Mouse (Mus musculus): ENCODE data around the gene Kdm5a. TPM values are rescaled to one million over a fixed set of nuclear protein-coding genes. Genes with fewer than 3 reads are reported as not detected.

The Kdm5a gene
- polyA plus RNA-seq, 1 experiment from 2014 or later: 57.4 TPM

DNA sequence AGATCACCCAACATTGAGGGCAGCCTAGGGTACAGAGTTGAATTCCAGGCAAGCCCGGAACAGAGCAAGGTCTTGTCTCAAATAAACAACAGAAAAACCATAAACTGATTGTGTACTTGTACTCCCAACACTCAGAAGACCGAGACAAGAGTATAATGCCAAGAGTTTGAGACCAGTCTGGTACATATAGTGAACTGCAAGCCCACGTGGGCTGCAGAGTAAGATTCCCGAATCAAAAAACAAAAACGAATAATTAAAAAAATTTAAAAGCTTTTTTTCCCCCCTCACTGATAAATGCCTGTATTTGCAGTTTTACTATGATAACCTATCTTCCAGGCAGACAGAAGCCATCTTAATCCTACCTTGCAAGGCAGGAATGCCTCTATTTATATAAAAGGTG is 7.4 kb upstream of the Kdm5a start:
- H3K27me3 ChIP-seq (ENCODE audit: control insufficient read depth, insufficient read depth, low read length): no peaks in the 10 kb centered on the region
- ATAC-seq (ENCODE audit: low FRiP score) (no peak), DNase-seq (ENCODE audit: low spot score) (no peak)
- 43% methylated on average over 5 of the region's 5 CpGs for WGBS
- H3K36me3 ChIP-seq (ENCODE audit: control insufficient read depth, insufficient read depth, low read length): no peaks in the 10 kb centered on the region
- H3K9me3 ChIP-seq (ENCODE audit: control insufficient read depth, low read length): no peaks in the 10 kb centered on the region
- peak overlapping the region; percentile 54 for H3K4me3 ChIP-seq (ENCODE audit: low read depth, low read length)
- peak overlapping the region; percentile 52 for H3K4me2 ChIP-seq (replicated peaks; ENCODE audit: low read depth, low read length)
- H3K27ac ChIP-seq (ENCODE audit: low read depth, low read length): no peak overlapping the region
- H3K4me1 ChIP-seq (replicated peaks; ENCODE audit: control insufficient read depth, insufficient read depth, low read length): no peaks in the 10 kb centered on the region
- peak overlapping the region; percentile 66 for H3K9ac ChIP-seq (ENCODE audit: low read depth, low read length)

GRCm38 (mm10) chr6:120356951-120357945 is 6.7 kb upstream of the Kdm5a start:
- peak overlapping the region; percentile 66 for H3K9ac ChIP-seq (ENCODE audit: low read depth, low read length)
- H3K27ac ChIP-seq (ENCODE audit: low read depth, low read length): peak overlapping the region; percentile 59; the same call in 1 of the 2 replicates
- peak overlapping the region; percentile 54 for H3K4me3 ChIP-seq (ENCODE audit: low read depth, low read length)
- H3K9me3 ChIP-seq (ENCODE audit: control insufficient read depth, low read length): no peaks in the 10 kb centered on the region
- DNase-seq (ENCODE audit: low spot score) (peak; percentile 85), ATAC-seq (ENCODE audit: low FRiP score) (peak; percentile 95)
- H3K4me1 ChIP-seq (replicated peaks; ENCODE audit: control insufficient read depth, insufficient read depth, low read length): no peaks in the 10 kb centered on the region
- no peaks in the 10 kb centered on the region for H3K27me3 ChIP-seq (ENCODE audit: control insufficient read depth, insufficient read depth, low read length)
- H3K4me2 ChIP-seq (replicated peaks; ENCODE audit: low read depth, low read length): peak overlapping the region; percentile 52
- no peaks in the 10 kb centered on the region for H3K36me3 ChIP-seq (ENCODE audit: control insufficient read depth, insufficient read depth, low read length)
- 2% methylated on average over 31 of the region's 31 CpGs for WGBS

- Histone ChIP-seq H3K36me3 (ENCODE audit: control insufficient read depth, insufficient read depth, low read length) (no peaks in the 10 kb centered on the region), H3K4me3 (ENCODE audit: low read depth, low read length) (no peak overlapping the region), H3K4me2 (replicated peaks; ENCODE audit: low read depth, low read length) (no peak overlapping the region), H3K27me3 (ENCODE audit: control insufficient read depth, insufficient read depth, low read length) (no peaks in the 10 kb centered on the region), H3K9ac (ENCODE audit: low read depth, low read length) (no peak overlapping the region), H3K4me1 (replicated peaks; ENCODE audit: control insufficient read depth, insufficient read depth, low read length) (0 out of 2 replicates have a peak, but pooled peaks cover 4% of the 10 kb centered on the region), H3K27ac (ENCODE audit: low read depth, low read length) (no peak overlapping the region), H3K9me3 (ENCODE audit: control insufficient read depth, low read length) (no peaks in the 10 kb centered on the region)
- DNase-seq (ENCODE audit: low spot score) (no peak), ATAC-seq (ENCODE audit: low FRiP score) (no peak)
- WGBS: 95% methylated on average over 2 of the region's 2 CpGs
These were observed 1.8 kb upstream of the Kdm5a start for GRCm38 (mm10) chr6:120362124-120362523.

DNA sequence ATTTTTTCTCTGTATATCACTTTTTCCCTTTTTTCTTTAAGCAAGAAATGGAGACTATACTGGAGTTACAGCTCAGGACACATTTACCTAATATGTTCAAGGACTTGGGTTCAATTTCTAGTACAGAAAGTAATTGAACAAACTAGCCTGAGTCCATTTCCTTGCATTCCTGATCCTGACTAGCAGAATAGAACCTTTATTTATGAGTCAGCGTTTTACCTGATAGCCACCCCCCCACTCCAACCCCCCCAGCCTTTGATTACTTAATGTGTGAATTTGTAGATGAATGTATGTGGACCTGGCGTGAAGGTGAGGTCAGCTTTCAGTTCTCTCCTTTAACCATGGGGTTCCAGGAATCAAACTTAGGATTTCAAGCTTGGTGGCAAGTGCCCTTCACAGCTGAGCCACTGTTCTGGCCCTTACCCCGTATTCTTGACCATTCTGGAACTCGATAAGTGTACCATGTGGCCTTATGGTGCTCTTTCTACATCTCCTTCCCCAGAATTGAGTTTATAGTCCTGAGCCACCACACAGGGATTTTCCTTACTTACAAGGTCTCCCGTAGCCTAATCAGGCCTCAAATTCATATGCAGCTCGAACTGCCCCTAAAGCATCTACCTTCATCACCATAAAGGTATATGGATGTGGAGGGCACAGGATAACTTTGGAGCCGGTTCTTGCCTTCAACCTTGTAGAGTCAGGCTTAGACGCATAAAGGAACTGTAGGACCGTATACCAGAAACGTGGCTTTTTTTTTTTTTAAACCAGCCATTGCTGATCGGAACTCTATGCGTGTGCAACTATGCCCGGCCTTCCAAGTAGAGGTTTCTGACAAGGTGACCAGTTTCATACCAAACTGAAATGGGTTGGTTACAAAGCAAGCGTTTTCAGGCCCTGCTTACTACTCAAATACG is 893 bp upstream of the Kdm5a start:
- ATAC-seq (ENCODE audit: low FRiP score): no peak
- no peaks in the 10 kb centered on the region for H3K27me3 ChIP-seq (ENCODE audit: control insufficient read depth, insufficient read depth, low read length)
- peak overlapping the region; percentile 99 for H3K4me3 ChIP-seq (ENCODE audit: low read depth, low read length)
- peak overlapping the region; percentile 74 for H3K9ac ChIP-seq (ENCODE audit: low read depth, low read length)
- peak overlapping the region; percentile 74 for H3K4me2 ChIP-seq (replicated peaks; ENCODE audit: low read depth, low read length)
- H3K27ac ChIP-seq (ENCODE audit: low read depth, low read length): peak overlapping the region; percentile 82
- H3K36me3 ChIP-seq (ENCODE audit: control insufficient read depth, insufficient read depth, low read length): peaks cover 2% of the 10 kb centered on the region; the same call in 1 of the 2 replicates
- DNase-seq (ENCODE audit: low spot score): peak; percentile 16
- WGBS: 28% methylated on average over 15 of the region's 15 CpGs
- 0 out of 2 replicates have a peak, but pooled peaks cover 4% of the 10 kb centered on the region for H3K4me1 ChIP-seq (replicated peaks; ENCODE audit: control insufficient read depth, insufficient read depth, low read length)
- no peaks in the 10 kb centered on the region for H3K9me3 ChIP-seq (ENCODE audit: control insufficient read depth, low read length)

GRCm38 (mm10) chr6:120364523-120364905 is 590 bp downstream of the Kdm5a start:
- peak overlapping the region; percentile 99 for H3K4me3 ChIP-seq (ENCODE audit: low read depth, low read length)
- 0 out of 2 replicates have a peak, but pooled peaks cover 4% of the 10 kb centered on the region for H3K4me1 ChIP-seq (replicated peaks; ENCODE audit: control insufficient read depth, insufficient read depth, low read length)
- WGBS: 0% methylated on average over 21 of the region's 31 CpGs
- peak overlapping the region; percentile 81 for H3K4me2 ChIP-seq (replicated peaks; ENCODE audit: low read depth, low read length)
- no peak for DNase-seq (ENCODE audit: low spot score)
- H3K27ac ChIP-seq (ENCODE audit: low read depth, low read length): peak overlapping the region; percentile 82
- no peak; the same call in 1 of the 2 replicates for ATAC-seq (ENCODE audit: low FRiP score)
- no peaks in the 10 kb centered on the region for H3K9me3 ChIP-seq (ENCODE audit: control insufficient read depth, low read length)
- H3K36me3 ChIP-seq (ENCODE audit: control insufficient read depth, insufficient read depth, low read length): peaks cover 9% of the 10 kb centered on the region; the same call in 1 of the 2 replicates
- no peaks in the 10 kb centered on the region for H3K27me3 ChIP-seq (ENCODE audit: control insufficient read depth, insufficient read depth, low read length)
- peak overlapping the region; percentile 74 for H3K9ac ChIP-seq (ENCODE audit: low read depth, low read length)

- Histone ChIP-seq H3K4me3 (ENCODE audit: low read depth, low read length) (peak overlapping the region; percentile 99), H3K36me3 (ENCODE audit: control insufficient read depth, insufficient read depth, low read length) (peaks cover 9% of the 10 kb centered on the region; the same call in 1 of the 2 replicates), H3K4me1 (replicated peaks; ENCODE audit: control insufficient read depth, insufficient read depth, low read length) (0 out of 2 replicates have a peak, but pooled peaks cover 4% of the 10 kb centered on the region), H3K4me2 (replicated peaks; ENCODE audit: low read depth, low read length) (peak overlapping the region; percentile 81), H3K9me3 (ENCODE audit: control insufficient read depth, low read length) (no peaks in the 10 kb centered on the region), H3K27me3 (ENCODE audit: control insufficient read depth, insufficient read depth, low read length) (no peaks in the 10 kb centered on the region), H3K9ac (ENCODE audit: low read depth, low read length) (peak overlapping the region; percentile 74), H3K27ac (ENCODE audit: low read depth, low read length) (no peak overlapping the region)
- DNase-seq (ENCODE audit: low spot score) (peak; percentile 45), ATAC-seq (ENCODE audit: low FRiP score) (no peak)
- WGBS: 9% methylated on average over 15 of the region's 15 CpGs
These were observed 1.1 kb downstream of the Kdm5a start for GRCm38 (mm10) chr6:120365051-120365450.

DNA sequence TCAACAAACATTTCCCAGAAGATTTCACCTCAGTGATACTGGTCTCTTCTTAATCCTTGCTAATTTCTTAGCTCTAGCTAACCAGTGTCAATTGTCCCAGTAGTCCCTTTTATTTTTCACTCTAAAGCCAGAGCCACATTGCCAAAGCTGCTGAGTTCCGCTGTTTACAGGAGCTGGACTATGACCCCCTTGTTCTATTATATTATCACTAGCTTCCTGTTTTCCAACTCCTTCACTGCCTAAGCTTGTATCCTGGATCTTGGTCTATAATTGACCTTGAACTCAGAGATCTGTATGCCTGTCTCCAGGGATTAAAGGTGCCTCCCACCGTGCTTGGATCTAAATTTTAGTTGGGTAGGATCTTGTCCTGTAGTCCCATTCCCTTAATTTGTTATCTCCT is 12.8 kb downstream of the Kdm5a start:
- Histone ChIP-seq H3K4me2 (replicated peaks; ENCODE audit: low read depth, low read length) (no peak overlapping the region), H3K36me3 (ENCODE audit: control insufficient read depth, insufficient read depth, low read length) (peaks cover 15% of the 10 kb centered on the region), H3K9me3 (ENCODE audit: control insufficient read depth, low read length) (no peaks in the 10 kb centered on the region), H3K9ac (ENCODE audit: low read depth, low read length) (no peak overlapping the region), H3K27me3 (ENCODE audit: control insufficient read depth, insufficient read depth, low read length) (no peaks in the 10 kb centered on the region), H3K4me3 (ENCODE audit: low read depth, low read length) (no peak overlapping the region), H3K27ac (ENCODE audit: low read depth, low read length) (no peak overlapping the region), H3K4me1 (replicated peaks; ENCODE audit: control insufficient read depth, insufficient read depth, low read length) (no peaks in the 10 kb centered on the region)
- WGBS: 86% methylated on average over 2 of the region's 2 CpGs
- no peak for DNase-seq (ENCODE audit: low spot score)
- ATAC-seq (ENCODE audit: low FRiP score): no peak

DNA sequence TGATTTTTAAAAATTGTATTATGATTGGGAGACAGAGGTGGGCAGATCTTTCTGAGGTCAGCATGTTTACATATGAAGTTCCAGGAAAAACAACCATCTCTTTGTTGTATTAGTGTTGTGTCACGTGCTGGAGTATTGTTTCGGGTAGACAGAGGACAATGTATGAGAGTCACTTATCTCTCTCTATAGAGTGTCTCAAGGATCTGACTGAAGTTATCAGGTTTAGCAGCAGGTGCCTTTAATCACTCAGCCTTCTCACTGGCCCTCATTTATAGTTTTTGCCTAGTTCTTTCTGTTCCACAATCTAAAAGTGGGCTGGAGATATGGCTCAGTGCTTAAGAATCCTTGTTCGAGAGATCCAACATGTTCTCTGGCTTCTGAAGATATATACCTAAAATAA is 26.1 kb downstream of the Kdm5a start:
- H3K9me3 ChIP-seq (ENCODE audit: control insufficient read depth, low read length): no peaks in the 10 kb centered on the region
- ATAC-seq (ENCODE audit: low FRiP score): no peak
- no peaks in the 10 kb centered on the region for H3K4me1 ChIP-seq (replicated peaks; ENCODE audit: control insufficient read depth, insufficient read depth, low read length)
- no peak overlapping the region for H3K9ac ChIP-seq (ENCODE audit: low read depth, low read length)
- no peak overlapping the region for H3K27ac ChIP-seq (ENCODE audit: low read depth, low read length)
- no peak overlapping the region for H3K4me3 ChIP-seq (ENCODE audit: low read depth, low read length)
- peaks cover 3% of the 10 kb centered on the region; the same call in 1 of the 2 replicates for H3K36me3 ChIP-seq (ENCODE audit: control insufficient read depth, insufficient read depth, low read length)
- H3K27me3 ChIP-seq (ENCODE audit: control insufficient read depth, insufficient read depth, low read length): no peaks in the 10 kb centered on the region
- H3K4me2 ChIP-seq (replicated peaks; ENCODE audit: low read depth, low read length): no peak overlapping the region
- DNase-seq (ENCODE audit: low spot score): no peak
- WGBS: 93% methylated on average over 3 of the region's 3 CpGs

Measured in hindbrain, embryonic 11.5 days (tissue).